Mouse (Mus musculus) cerebellum, postnatal 25 days (tissue): ENCODE data around the gene Pdzd2.

Experiments
- DNase-seq, 2 experiments: peaks; one replicate each; pipeline ENCODE4 v3.0.0; 2021; ENCODE audit warnings: mixed read lengths in 2 of 2

The Pdzd2 gene

GRCm38 (mm10) chr15:12470900-12471838 lies 268.6 kb downstream of the Pdzd2 start:
- no peak for DNase-seq

GRCm38 (mm10) chr15:12468625-12469024 lies 271.1 kb downstream of the Pdzd2 start:
- DNase-seq: no peak

DNA sequence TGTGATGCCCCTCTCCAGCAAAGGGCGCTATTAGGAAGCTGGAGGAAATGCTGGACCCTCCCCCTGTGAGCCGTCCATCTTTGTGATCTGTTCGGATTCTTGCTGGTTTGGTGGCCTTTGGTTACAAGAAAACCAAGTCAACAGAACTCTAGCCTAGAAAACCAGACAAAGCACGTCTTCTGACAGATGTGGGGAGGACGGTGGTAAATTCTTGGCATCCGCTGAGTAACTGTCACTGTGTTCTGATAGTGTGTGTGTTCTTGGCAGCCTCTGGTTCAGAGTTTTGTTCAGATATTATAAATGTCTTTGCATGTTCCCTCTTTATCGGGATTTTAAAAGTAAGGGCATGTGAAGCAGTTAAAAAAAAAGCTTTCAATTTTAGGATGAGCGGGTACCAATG lies 274.0 kb downstream of the Pdzd2 start:
- DNase-seq: no peak

- no peak for DNase-seq
Measured at GRCm38 (mm10) chr15:12456808-12457207, 282.9 kb downstream of the Pdzd2 start.

DNA sequence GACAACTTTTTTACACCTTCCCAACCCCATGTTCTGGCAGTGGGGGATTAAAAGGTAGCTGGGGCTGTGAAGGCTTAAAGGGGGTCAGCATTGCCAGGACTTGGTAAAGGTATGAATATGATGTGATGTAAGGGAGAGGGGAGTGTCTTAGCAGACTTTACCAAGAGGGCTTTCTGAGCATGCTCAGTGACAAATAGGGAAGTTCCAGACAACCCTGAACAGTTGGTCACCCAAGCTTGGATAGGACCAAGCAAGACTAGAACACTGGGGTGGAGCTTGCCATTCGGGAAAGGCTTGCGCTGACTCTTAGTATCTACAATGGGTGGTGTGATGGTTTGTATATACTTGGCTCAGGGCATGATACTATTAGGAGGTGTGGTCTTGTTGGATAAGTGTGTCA lies 286.4 kb downstream of the Pdzd2 start:
- DNase-seq: no peak

DNA sequence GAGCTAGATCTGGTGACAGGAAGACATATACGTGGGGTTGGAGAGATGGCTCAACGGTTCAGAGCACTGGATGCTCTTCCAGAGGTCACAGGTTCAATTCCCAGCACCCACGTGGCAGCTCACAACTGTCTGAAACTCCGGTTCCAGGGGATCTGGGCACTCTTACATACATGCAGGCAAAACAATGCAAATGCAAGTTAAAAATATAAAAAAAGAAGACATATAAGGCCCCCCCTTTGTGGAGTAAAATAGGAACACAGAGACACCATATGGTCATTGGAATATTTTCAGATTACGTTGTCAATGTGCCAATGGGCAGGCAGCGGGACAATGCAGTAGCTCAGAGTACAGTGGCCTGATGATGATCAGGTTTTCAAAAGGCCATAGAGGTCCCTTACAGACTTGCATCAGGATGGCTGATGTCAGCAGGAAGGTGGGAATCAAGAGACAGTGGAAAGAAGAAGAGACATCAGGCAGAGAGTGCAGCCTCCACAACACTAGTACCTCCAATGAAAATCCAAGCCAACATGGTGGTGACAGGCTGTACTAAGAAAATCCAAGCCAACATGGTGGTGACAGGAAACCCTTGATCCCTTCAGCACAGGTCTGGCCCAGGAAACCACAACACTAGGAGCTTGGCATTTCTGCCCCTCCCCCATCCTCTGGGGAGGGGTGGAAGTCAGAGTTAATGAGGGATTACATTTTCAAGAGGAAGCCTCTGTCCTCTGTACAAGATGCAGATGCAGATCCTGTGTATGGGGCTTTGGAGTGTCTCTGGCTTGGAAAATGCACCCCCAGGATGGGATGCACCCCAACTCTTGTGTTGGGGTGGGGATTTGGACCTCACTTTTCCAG lies 287.4 kb downstream of the Pdzd2 start:
- DNase-seq: peak in 1 of 2 experiments; percentile 42

DNA sequence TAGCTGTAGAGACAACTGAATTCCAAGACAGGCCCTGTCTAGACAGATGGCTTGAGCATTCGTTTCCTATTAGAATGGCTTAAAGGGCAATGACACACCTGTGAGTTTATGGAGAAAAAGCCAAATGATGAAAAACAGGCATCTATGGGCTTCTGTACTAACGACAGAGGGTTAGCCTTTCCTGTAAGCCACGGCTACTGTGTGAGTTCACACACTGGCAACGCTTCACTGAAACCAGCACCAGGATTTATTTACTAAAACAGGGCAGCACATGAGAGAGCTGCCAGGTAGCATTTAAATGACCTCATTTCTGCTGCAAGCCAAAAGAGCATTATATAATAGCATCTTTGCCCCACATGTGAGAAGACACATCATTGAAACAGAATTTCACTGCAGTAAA lies 288.3 kb downstream of the Pdzd2 start:
- peak; percentile 56 to 65 for DNase-seq

GRCm38 (mm10) chr15:12450790-12451189 lies 288.9 kb downstream of the Pdzd2 start:
- no peak for DNase-seq

GRCm38 (mm10) chr15:12449321-12449720 lies 290.4 kb downstream of the Pdzd2 start:
- no peak for DNase-seq

DNA sequence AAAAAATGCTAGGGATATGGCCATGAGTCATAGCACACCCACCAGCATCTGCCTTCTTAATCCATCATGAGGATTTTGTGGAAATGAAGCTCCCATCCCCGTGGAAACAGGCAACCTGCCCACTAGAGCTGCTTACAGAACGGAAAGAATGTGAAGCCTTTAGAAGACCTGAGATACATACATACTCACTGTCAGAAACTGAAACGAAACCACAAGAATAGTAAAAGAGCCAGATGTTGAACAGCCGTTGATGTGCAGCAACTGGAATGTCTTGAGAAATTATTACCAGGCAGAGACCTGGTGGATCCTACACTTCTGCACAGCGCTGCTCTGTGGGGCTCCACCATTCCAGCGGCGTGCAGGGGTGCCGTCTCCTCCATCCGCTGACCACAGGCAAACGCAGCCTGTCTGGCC lies 292.7 kb downstream of the Pdzd2 start:
- no peak for DNase-seq

DNA sequence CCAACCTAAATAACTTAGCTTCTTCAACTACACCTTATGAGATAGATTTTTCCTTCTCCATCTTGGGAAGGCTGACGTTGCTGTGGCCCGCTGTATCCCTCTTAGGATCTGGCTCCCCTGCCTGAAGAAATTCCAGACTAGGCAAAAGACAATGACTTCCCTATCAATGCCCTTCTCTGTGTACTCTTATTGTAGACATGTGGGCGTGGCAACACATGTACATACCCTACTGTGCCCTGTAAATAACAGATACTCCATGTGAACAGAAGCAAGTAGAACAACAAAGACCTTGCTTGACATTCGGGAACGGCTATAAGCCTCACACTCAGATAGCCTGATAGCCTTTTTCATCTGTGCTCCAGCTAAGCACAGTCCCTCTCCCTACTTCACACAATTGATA lies 295.2 kb downstream of the Pdzd2 start:
- DNase-seq: no peak

GRCm38 (mm10) chr15:12439351-12439751 lies 300.4 kb downstream of the Pdzd2 start:
- peak; percentile 21 to 37 for DNase-seq

- DNase-seq: no peak
Measured at GRCm38 (mm10) chr15:12438691-12439090, 301.0 kb downstream of the Pdzd2 start.

GRCm38 (mm10) chr15:12438081-12438480 lies 301.6 kb downstream of the Pdzd2 start:
- DNase-seq: no peak

GRCm38 (mm10) chr15:12435910-12436309 lies 303.8 kb downstream of the Pdzd2 start:
- DNase-seq: no peak

GRCm38 (mm10) chr15:12433893-12434599 lies 305.7 kb downstream of the Pdzd2 start:
- no peak for DNase-seq

DNA sequence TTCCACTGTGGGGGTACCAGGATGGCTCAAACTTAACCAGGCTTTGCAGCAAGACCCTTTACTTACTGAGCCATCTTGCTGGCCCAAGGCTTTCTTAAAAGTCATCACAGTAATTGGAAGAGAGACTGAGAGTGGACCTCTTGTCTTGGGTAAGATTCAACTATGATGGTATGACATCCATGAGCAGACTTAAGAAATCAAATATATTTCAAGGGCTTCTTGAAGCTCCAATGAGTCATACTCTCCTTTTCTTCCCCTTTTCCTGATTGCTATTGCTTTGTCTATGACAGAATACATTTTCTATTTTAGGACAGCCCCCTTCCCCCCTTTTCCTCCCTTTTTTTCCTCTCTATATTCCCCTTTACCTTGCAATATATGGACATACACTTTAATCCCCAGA lies 306.8 kb downstream of the Pdzd2 start:
- no peak for DNase-seq

DNA sequence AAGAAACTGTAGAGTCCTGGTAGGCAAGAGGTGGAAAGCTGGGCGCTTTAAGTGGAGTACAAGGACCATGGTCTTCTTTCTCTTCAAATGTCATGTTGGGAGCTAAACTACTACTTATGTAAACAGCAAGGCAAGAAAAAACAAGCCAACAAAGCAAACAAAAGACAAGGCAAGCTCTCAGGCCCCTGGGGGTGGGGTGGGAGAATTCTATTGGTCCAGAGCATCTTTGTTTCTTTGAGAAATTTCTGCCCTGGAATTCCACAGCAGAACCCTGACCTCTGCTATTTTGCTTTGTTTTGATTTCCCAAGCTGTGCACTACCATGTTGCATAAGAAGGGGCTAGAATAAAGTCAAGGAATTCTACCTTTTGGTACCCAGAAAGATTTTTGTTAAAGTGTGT lies 307.4 kb downstream of the Pdzd2 start:
- no peak for DNase-seq

- DNase-seq: no peak
Measured at GRCm38 (mm10) chr15:12431684-12432083, 308.0 kb downstream of the Pdzd2 start.

DNA sequence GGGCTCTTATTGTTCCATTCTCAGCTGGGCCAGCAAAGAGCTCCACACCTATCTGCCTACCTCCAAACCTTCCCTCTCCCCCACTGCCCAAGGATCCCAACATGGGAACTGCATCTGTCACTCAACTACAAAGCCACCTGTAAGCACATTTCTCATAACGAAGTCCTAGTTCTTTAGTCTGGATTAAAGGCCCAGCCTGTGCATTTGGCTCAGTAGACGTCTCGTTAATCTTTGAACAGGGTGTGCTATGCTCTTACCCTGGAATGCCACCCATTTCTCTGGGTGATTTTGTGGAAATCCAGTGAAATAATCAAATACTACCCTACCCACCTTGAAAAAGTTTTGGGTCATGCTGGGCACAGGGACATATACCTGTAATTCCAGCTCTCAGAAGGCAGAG lies 308.5 kb downstream of the Pdzd2 start:
- no peak for DNase-seq

DNA sequence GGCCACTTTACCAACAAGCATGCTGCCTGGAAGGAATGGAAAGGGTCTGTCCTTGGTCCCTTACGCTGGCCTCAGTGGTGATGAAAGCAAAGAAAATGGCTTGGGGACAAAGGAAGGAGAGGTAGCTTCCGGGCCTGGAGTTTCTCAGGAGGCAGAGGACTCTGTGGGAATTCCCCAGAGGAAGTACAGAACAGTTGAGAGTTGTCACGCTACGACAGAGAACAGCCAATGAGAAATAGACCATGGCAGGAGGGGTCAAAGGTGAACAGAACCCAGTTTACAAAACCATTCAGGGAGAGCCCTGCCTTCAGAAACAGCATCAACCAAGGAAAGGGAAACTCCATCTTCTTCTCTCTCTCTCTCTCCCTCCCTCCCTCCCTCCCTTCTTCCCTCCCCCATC lies 309.1 kb downstream of the Pdzd2 start:
- no peak for DNase-seq

GRCm38 (mm10) chr15:12429572-12430431 lies 309.9 kb downstream of the Pdzd2 start:
- no peak for DNase-seq
